Mouse (Mus musculus) liver, adult (tissue): Measurements from ENCODE around the gene Id2.

Experiments used
- GATA4 ChIP-seq: IDR thresholded peaks from 2 replicates; pipeline ENCODE4 v1.6.1; 2014; ENCODE audit warnings: mild to moderate bottlenecking, low read length; ENCODE audit not compliant: insufficient replicate concordance

Gene Id2

DNA sequence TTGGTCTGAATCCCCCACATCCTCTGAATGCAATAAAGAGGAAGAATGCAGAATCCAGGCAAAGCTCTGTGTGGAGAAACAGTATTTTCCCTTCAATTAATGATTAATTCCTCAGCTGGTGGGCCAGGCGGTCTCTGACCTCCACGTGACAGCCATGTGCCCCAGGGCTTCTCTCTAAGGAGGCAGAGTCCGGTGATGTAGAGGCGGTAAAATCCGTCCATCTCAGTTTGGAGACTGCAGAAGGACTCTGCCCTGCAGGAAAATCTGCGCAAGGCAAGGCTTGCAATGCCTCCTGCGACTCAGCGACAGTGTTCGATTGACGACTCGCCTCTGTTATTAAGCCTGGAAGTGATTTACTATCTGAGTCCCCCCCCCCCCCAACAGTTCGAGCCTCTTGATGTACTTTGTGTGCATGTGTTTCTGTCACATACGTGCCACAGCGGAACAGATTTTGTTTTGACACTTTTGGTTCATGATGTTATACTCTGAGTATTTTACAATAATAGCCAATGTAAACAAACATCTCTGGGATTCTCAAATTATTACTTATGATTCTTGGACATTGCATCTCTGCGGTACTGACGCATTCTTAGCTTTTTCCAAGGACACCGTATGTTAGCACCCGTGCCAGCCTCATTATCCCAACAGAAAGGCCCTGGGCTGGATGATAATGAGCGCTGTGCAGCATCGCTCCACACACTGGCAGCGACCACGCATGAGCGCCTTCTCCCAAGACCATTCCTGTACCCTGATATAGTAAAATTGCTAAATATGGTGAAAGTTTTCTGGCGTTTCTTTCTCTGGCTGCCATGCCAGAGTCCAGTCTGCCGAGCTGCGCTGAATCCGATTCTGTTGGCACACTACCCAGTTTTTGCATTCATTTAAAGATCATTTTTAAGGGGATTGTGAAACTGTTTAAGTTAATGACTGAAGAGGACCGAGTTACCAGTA lies 545 bp upstream of the Id2 start:
- no peak for TF ChIP-seq GATA4

DNA sequence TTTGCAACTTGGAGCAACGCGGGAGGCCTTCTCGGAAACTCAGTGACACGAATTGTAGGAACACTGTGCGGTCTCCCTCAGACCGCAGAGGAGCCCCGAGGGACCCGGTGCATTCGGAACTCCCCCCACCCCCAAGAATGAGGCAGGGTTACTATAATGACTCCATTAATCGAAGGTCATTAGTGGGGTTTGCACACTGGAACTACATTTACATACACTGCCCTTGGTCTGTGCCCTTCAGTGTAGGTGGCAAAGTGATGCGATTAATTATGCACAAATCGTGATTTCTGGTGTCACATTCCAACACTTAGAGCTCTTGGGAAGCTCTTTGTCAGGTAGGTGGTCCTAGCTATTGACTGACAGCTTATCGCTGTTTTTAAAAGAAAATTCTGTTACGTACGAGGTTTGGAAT lies 294 bp downstream of the Id2 start:
- no peak for TF ChIP-seq GATA4

GRCm38 (mm10) chr12:25095974-25096639 lies 833 bp downstream of the Id2 start:
- peak; percentile 11; the same call in 1 of the 2 replicates for TF ChIP-seq GATA4

DNA sequence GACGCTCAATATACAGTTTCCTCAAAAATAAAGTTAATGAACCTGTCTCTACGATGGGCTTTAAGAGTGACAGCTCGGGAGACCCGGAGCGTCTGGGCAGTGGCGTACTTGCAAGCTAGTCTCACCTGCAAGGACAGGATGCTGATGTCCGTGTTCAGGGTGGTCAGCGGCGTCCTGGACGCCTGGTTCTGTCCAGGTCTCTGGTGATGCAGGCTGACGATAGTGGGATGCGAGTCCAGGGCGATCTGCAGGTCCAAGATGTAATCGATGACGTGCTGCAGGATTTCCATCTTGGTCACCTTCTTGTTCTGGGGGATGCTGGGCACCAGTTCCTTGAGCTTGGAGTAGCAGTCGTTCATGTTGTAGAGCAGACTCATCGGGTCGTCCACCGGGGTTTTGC lies 1.4 kb downstream of the Id2 start:
- TF ChIP-seq GATA4, result no peak

GRCm38 (mm10) chr12:25094621-25095521 lies 2.1 kb downstream of the Id2 start:
- no peak for TF ChIP-seq GATA4

GRCm38 (mm10) chr12:25093241-25093774 lies 3.6 kb downstream of the Id2 start:
- no peak for TF ChIP-seq GATA4

DNA sequence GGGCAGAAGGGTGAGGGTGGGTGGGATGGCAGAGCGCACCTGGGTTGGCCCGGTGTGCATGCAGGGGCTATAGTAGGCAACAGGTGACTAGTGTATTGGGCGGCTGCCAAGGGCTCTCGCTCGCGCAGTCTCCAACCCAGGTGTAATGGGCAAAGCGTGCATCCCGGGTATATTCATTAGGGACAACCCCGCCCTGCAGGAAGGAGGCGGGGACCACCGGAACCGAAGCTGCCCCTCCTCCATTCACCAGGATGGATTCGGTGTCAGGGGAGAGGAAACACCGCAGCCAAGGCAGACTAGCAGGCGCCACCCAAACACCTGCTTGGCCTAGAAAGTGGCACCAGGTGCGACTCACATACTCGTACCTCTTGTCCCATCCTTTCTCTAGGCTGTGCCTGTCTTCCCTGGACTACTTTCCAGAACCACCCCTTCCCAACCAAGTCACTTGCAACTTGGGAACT lies 4.2 kb downstream of the Id2 start:
- TF ChIP-seq GATA4, result no peak

DNA sequence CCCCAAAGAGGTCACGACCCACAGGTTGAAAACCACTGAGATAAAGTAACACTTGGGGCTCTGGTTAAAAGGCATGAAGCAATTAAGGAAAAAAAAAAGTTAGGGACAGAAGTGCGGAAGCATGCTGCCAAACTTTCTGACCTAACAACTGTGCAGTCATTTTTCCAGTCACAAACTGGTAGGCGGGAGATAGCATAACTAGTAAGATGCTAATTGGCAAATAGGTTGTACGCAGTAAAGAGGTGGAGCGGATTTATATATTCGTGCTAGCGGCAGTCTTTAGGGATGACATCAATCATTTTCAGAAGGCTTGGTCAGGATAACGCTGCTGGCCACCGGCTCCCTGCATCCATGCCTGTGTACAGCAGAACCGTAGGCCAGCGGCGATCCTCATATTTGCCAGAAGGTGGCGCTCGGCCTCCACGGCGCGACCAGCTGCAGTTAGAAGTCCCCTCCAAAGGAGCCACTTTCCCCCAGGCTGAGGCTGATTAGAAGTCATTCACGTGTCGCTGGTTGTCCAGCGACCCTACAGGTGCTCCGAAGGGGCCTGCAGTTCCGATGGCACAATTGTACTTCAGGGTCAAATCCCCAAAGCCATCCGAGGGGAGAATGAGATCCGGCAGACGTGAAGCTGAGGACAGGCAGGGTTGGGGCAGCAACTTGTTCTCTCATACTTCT lies 4.8 kb downstream of the Id2 start:
- TF ChIP-seq GATA4, result peak; percentile 32; the same call in 1 of the 2 replicates

DNA sequence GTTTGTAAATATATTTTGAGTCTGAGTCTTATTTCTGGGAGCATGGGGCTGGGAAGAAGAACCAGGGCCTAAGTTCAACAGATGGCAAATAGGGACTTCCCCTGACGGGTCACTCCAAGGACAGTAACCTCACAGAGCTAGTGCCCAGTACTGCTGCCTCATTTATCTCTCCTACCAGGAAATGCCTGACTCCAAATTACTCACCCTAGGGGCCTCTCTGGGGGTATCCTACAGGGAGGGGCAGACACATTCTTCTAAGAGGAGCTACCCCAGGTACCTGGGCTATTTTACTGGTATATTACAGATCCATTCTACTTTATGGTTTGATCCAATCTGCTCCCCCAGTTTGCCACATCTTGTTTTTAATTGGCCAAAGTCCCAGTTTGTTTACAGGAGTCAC lies 7.5 kb downstream of the Id2 start:
- no peak for TF ChIP-seq GATA4

DNA sequence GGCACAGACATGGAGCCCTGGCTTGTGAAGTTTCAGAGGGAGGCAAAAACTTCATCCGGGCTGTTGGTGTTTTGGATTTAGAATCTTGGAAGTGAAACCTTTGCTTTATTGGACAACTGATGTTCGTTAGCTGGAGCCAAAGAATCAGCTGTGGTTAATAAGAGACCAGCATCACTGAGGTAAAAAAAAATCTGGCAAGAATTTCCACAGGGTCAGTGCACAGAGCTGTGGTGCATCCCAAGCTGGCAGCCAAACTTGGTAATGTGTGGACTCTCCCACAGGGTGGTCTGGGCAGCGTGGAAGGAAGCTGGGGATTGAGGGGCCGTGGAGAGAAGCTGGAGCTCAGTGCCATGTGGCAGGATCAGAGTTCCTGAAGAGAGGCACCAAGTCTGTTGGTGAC lies 10.0 kb downstream of the Id2 start:
- no peak for TF ChIP-seq GATA4

GRCm38 (mm10) chr12:25083260-25084178 lies 13.4 kb downstream of the Id2 start:
- no peak for TF ChIP-seq GATA4

- TF ChIP-seq GATA4, result no peak
Observed at GRCm38 (mm10) chr12:25074344-25074743, 22.6 kb downstream of the Id2 start.

GRCm38 (mm10) chr12:25073374-25073773 lies 23.6 kb downstream of the Id2 start:
- TF ChIP-seq GATA4, result no peak
